Mouse (Mus musculus): ENCODE measurements around the gene Scn3a. TPM values are rescaled to one million over a fixed set of nuclear protein-coding genes. Genes with fewer than 3 reads are reported as not detected.

Gene Scn3a
- total RNA-seq, 1 experiment = 8.5 TPM

DNA sequence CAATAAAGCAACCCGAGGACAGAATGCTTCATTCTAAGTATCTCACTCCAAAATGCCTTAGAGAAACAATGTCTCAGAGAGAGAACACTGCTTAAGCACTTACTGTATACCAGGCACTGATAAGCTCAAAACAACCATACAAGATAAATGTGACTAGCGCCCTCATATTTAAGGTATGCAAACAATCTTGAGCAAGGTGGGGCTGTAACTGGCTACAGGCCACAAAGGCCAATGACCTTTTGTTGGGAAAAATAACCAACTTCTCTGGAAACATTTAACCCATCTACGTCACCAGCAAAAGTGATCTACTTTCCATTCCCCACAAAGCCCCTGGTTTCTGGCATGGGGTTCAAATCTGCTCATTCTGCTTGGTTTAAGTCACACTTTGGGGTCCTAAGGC, 14.0 kb downstream of the Scn3a start:
- Histone ChIP-seq H3K9me3 (ENCODE audit: control insufficient read depth, insufficient read depth, low read depth, low read length) (no peaks in the 10 kb centered on the region), H3K9ac (ENCODE audit: insufficient read depth, low read depth, low read length, poor library complexity, severe bottlenecking) (no peak overlapping the region), H3K4me1 (ENCODE audit: control insufficient read depth in 2 of 2, insufficient read depth in 2 of 2, low read length in 2 of 2, poor library complexity in 1 of 2) (peaks cover 0 to 12% of the 10 kb centered on the region in 2 experiments; a peak in 2 of 4 replicates), H3K36me3 (ENCODE audit: control insufficient read depth, insufficient read depth, low read length, poor library complexity, severe bottlenecking) (no peaks in the 10 kb centered on the region), H3K4me3 (ENCODE audit: insufficient read depth in 1 of 2, low read depth in 1 of 2, low read length in 2 of 2, poor library complexity in 1 of 2, severe bottlenecking in 1 of 2) (no peak overlapping the region), H3K27ac (ENCODE audit: insufficient read depth, low read depth, low read length, poor library complexity, severe bottlenecking) (no peak overlapping the region)
- no peak for DNase-seq (ENCODE audit: low read depth, low spot score)
- in situ Hi-C loops (cut with MboI; ENCODE audit: low sequenced_read_pairs in 2 of 2, unreplicated experiment in 2 of 2) = no loop called here
- TF ChIP-seq ZC3H11A (IDR thresholded peaks at IDR 0.05; ENCODE audit: borderline replicate concordance, low read depth, low read length) (no peak), MAFK (IDR thresholded peaks at IDR 0.05; ENCODE audit: insufficient read depth, low read depth, low read length) (no peak), HCFC1 (IDR thresholded peaks at IDR 0.05; ENCODE audit: borderline replicate concordance, insufficient read depth, low read length) (no peak), ZNF384 (IDR thresholded peaks at IDR 0.05; ENCODE audit: low read depth, low read length) (no peak)

DNA sequence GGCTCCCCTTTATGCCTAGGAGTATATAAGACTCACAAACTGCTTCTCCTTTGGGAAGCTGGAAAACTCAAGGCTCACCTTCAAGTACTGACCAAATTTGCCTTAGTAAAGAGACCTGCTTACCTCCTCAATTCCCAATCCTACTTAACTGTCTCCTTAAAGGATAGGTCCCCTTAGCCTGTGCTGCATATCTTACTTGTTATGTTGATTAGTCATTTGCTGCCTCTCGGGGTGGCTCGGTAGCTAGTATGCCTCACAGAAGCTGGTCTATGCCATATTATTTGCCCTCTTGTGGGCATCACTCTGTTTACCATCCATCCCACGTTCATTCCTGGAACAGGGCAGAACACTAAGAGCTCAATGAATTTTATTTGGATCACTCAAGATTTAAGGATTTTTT, 14.7 kb downstream of the Scn3a start:
- in situ Hi-C loops (cut with MboI; ENCODE audit: low sequenced_read_pairs in 2 of 2, unreplicated experiment in 2 of 2) = no loop called here
- Histone ChIP-seq H3K9me3 (ENCODE audit: control insufficient read depth, insufficient read depth, low read depth, low read length) (no peaks in the 10 kb centered on the region), H3K4me1 (ENCODE audit: control insufficient read depth in 2 of 2, insufficient read depth in 2 of 2, low read length in 2 of 2, poor library complexity in 1 of 2) (peaks cover 0 to 12% of the 10 kb centered on the region in 2 experiments; a peak in 2 of 4 replicates), H3K27ac (ENCODE audit: insufficient read depth, low read depth, low read length, poor library complexity, severe bottlenecking) (no peak overlapping the region), H3K4me3 (ENCODE audit: insufficient read depth in 1 of 2, low read depth in 1 of 2, low read length in 2 of 2, poor library complexity in 1 of 2, severe bottlenecking in 1 of 2) (no peak overlapping the region), H3K36me3 (ENCODE audit: control insufficient read depth, insufficient read depth, low read length, poor library complexity, severe bottlenecking) (no peaks in the 10 kb centered on the region), H3K9ac (ENCODE audit: insufficient read depth, low read depth, low read length, poor library complexity, severe bottlenecking) (no peak overlapping the region)
- no peak for DNase-seq (ENCODE audit: low read depth, low spot score)
- TF ChIP-seq CHD2 (IDR thresholded peaks at IDR 0.05; ENCODE audit: low read depth, low read length) = no peak
- TF ChIP-seq ZC3H11A (IDR thresholded peaks at IDR 0.05; ENCODE audit: borderline replicate concordance, low read depth, low read length) = no peak
- TF ChIP-seq ZNF384 (IDR thresholded peaks at IDR 0.05; ENCODE audit: low read depth, low read length) = no peak
- no peak for TF ChIP-seq MAFK (IDR thresholded peaks at IDR 0.05; ENCODE audit: insufficient read depth, low read depth, low read length)
- no peak for TF ChIP-seq HCFC1 (IDR thresholded peaks at IDR 0.05; ENCODE audit: borderline replicate concordance, insufficient read depth, low read length)

DNA sequence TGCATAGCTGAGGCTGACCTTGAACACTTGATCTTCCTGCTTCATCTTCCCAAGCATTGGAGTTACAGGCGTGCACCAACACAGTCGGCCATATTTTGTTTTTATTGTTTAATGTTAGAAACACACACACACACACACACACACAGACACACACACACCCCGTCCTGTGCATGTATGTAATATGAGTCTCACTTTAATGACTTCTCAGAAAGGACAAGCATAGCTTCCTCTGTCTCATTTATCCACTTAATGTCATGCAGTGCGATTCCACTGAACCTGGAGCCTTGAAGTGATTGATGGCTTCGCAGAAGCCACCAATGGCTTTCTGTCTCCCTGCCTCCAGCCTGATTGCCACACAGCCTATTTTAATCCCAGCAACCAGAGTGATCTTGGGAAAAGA, 15.2 kb downstream of the Scn3a start:
- H3K4me1 ChIP-seq (ENCODE audit: control insufficient read depth in 2 of 2, insufficient read depth in 2 of 2, low read length in 2 of 2, poor library complexity in 1 of 2) = peaks cover 0 to 15% of the 10 kb centered on the region in 2 experiments; a peak in 2 of 4 replicates
- no peaks in the 10 kb centered on the region for H3K36me3 ChIP-seq (ENCODE audit: control insufficient read depth, insufficient read depth, low read length, poor library complexity, severe bottlenecking)
- no peak for DNase-seq (ENCODE audit: low read depth, low spot score)
- in situ Hi-C loops (cut with MboI; ENCODE audit: low sequenced_read_pairs in 2 of 2, unreplicated experiment in 2 of 2) = no loop called here
- H3K27ac ChIP-seq (ENCODE audit: insufficient read depth, low read depth, low read length, poor library complexity, severe bottlenecking) = no peak overlapping the region; the same call in 1 of the 2 replicates
- TF ChIP-seq CHD2 (IDR thresholded peaks at IDR 0.05; ENCODE audit: low read depth, low read length) (no peak), HCFC1 (IDR thresholded peaks at IDR 0.05; ENCODE audit: borderline replicate concordance, insufficient read depth, low read length) (no peak), ZNF384 (IDR thresholded peaks at IDR 0.05; ENCODE audit: low read depth, low read length) (no peak), ZC3H11A (IDR thresholded peaks at IDR 0.05; ENCODE audit: borderline replicate concordance, low read depth, low read length) (no peak), MAFK (IDR thresholded peaks at IDR 0.05; ENCODE audit: insufficient read depth, low read depth, low read length) (no peak)
- H3K9me3 ChIP-seq (ENCODE audit: control insufficient read depth, insufficient read depth, low read depth, low read length) = no peaks in the 10 kb centered on the region
- H3K9ac ChIP-seq (ENCODE audit: insufficient read depth, low read depth, low read length, poor library complexity, severe bottlenecking) = no peak overlapping the region
- H3K4me3 ChIP-seq (ENCODE audit: insufficient read depth in 1 of 2, low read depth in 1 of 2, low read length in 2 of 2, poor library complexity in 1 of 2, severe bottlenecking in 1 of 2) = no peak overlapping the region

DNA sequence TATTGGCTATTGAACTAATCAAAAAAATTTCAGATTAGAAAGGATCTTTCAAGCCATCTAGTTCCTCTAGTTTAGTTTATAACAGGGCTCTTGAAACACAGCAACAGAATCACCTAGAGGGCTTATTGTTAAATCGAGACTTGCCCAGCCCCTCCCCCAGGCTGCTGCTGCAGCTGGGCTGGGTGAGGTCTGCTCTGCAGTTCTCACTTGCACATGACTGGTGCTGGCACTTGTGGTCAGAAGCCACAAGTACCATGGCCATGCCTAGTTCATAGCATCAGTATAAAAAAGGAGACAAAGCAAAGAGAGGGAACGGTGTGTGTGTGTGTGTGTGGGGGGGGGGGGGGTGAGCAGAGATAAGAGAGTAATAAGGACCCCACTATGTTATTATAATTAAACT, 15.7 kb downstream of the Scn3a start:
- DNase-seq (ENCODE audit: low read depth, low spot score) = no peak
- Histone ChIP-seq H3K36me3 (ENCODE audit: control insufficient read depth, insufficient read depth, low read length, poor library complexity, severe bottlenecking) (no peaks in the 10 kb centered on the region), H3K4me1 (ENCODE audit: control insufficient read depth in 2 of 2, insufficient read depth in 2 of 2, low read length in 2 of 2, poor library complexity in 1 of 2) (peaks cover 0 to 17% of the 10 kb centered on the region in 2 experiments; a peak in 2 of 4 replicates), H3K27ac (ENCODE audit: insufficient read depth, low read depth, low read length, poor library complexity, severe bottlenecking) (no peak overlapping the region; the same call in 1 of the 2 replicates), H3K9ac (ENCODE audit: insufficient read depth, low read depth, low read length, poor library complexity, severe bottlenecking) (no peak overlapping the region), H3K9me3 (ENCODE audit: control insufficient read depth, insufficient read depth, low read depth, low read length) (no peaks in the 10 kb centered on the region), H3K4me3 (ENCODE audit: insufficient read depth in 1 of 2, low read depth in 1 of 2, low read length in 2 of 2, poor library complexity in 1 of 2, severe bottlenecking in 1 of 2) (no peak overlapping the region)
- in situ Hi-C loops (cut with MboI; ENCODE audit: low sequenced_read_pairs in 2 of 2, unreplicated experiment in 2 of 2) = no loop called here
- TF ChIP-seq MAFK (IDR thresholded peaks at IDR 0.05; ENCODE audit: insufficient read depth, low read depth, low read length) (no peak), CHD2 (IDR thresholded peaks at IDR 0.05; ENCODE audit: low read depth, low read length) (no peak), ZNF384 (IDR thresholded peaks at IDR 0.05; ENCODE audit: low read depth, low read length) (no peak), HCFC1 (IDR thresholded peaks at IDR 0.05; ENCODE audit: borderline replicate concordance, insufficient read depth, low read length) (no peak), ZC3H11A (IDR thresholded peaks at IDR 0.05; ENCODE audit: borderline replicate concordance, low read depth, low read length) (no peak)

DNA sequence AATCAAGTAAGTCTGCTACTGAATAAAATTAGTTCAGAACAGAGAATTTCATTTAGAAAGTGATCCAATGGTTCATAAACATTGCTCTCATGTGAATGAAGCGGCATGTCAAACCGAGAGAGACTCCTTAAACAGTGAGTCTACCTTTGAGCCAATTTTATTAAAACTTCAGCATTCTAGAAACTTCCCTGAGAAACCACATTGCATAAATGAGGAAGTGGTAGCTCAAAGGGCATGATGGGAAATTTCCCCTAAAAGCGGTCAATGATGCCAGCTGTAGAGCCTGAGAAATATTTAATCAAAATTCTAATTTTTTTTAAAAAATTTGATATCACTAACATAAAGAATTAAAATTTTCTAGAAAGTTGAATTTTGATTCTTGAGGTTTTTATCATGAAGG, 16.9 kb downstream of the Scn3a start:
- no peak for DNase-seq (ENCODE audit: low read depth, low spot score)
- H3K4me3 ChIP-seq (ENCODE audit: insufficient read depth in 1 of 2, low read depth in 1 of 2, low read length in 2 of 2, poor library complexity in 1 of 2, severe bottlenecking in 1 of 2) = no peak overlapping the region
- H3K9ac ChIP-seq (ENCODE audit: insufficient read depth, low read depth, low read length, poor library complexity, severe bottlenecking) = no peak overlapping the region
- H3K9me3 ChIP-seq (ENCODE audit: control insufficient read depth, insufficient read depth, low read depth, low read length) = no peaks in the 10 kb centered on the region
- TF ChIP-seq ZC3H11A (IDR thresholded peaks at IDR 0.05; ENCODE audit: borderline replicate concordance, low read depth, low read length) (no peak), HCFC1 (IDR thresholded peaks at IDR 0.05; ENCODE audit: borderline replicate concordance, insufficient read depth, low read length) (no peak), CHD2 (IDR thresholded peaks at IDR 0.05; ENCODE audit: low read depth, low read length) (no peak), MAFK (IDR thresholded peaks at IDR 0.05; ENCODE audit: insufficient read depth, low read depth, low read length) (no peak)
- no peaks in the 10 kb centered on the region for H3K36me3 ChIP-seq (ENCODE audit: control insufficient read depth, insufficient read depth, low read length, poor library complexity, severe bottlenecking)
- no peak overlapping the region for H3K27ac ChIP-seq (ENCODE audit: insufficient read depth, low read depth, low read length, poor library complexity, severe bottlenecking)
- in situ Hi-C loops (cut with MboI; ENCODE audit: low sequenced_read_pairs in 2 of 2, unreplicated experiment in 2 of 2) = no loop called here
- H3K4me1 ChIP-seq (ENCODE audit: control insufficient read depth in 2 of 2, insufficient read depth in 2 of 2, low read length in 2 of 2, poor library complexity in 1 of 2) = peaks cover 2 to 21% of the 10 kb centered on the region in 2 experiments; a peak in 2 of 4 replicates
